Mouse (Mus musculus) limb, embryonic 13.5 days (tissue): Measurements from ENCODE around the gene Patl2. TPM values are rescaled to one million over a fixed set of nuclear protein-coding genes. Genes with fewer than 3 reads are reported as not detected.

Experiments used
- ATAC-seq: fragments of 200-750 bp; cut with Nextera tagmentation; 2 replicates; pipeline ENCODE4 v1.8.0; 2017; ENCODE audit warnings: low read depth, moderate number of reproducible peaks, moderate TSS enrichment; ENCODE audit not compliant: low FRiP score
- H3K27ac ChIP-seq: fragments of 300-500 bp; sonication (generic); 2 replicates; pipeline ENCODE4 v1.5.1; 2015; ENCODE audit warnings: inconsistent platforms, mild to moderate bottlenecking, moderate library complexity
- H3K27me3 ChIP-seq: fragments of 300-500 bp; sonication (generic); 2 replicates; pipeline ENCODE4 v1.6.1; 2015; ENCODE audit warnings: mild to moderate bottlenecking, inconsistent platforms
- H3K36me3 ChIP-seq: fragments of 300-500 bp; sonication (generic); 2 replicates; pipeline ENCODE4 v1.6.1; 2015; ENCODE audit warnings: inconsistent platforms, mild to moderate bottlenecking, moderate library complexity
- H3K4me1 ChIP-seq: fragments of 300-500 bp; sonication (generic); 2 replicates; pipeline ENCODE4 v1.6.1; 2015; ENCODE audit warnings: inconsistent platforms
- H3K4me2 ChIP-seq: fragments of 300-500 bp; sonication (generic); replicated peaks from 2 replicates; pipeline ENCODE4 v1.6.1; 2015; ENCODE audit warnings: inconsistent platforms, mild to moderate bottlenecking, moderate library complexity
- H3K4me3 ChIP-seq: fragments of 300-500 bp; sonication (generic); 2 replicates; pipeline ENCODE4 v1.5.1; 2015; ENCODE audit warnings: moderate library complexity, mild to moderate bottlenecking, inconsistent platforms
- H3K9ac ChIP-seq: fragments of 300-500 bp; sonication (generic); 2 replicates; pipeline ENCODE4 v1.6.1; 2015; ENCODE audit warnings: mild to moderate bottlenecking, inconsistent platforms
- H3K9me3 ChIP-seq: fragments of 300-500 bp; sonication (generic); 2 replicates; pipeline ENCODE4 v1.6.1; 2016; ENCODE audit warnings: inconsistent platforms
- WGBS: fragments of 180-500 bp; shearing (Covaris S2); methylation state at CpG from one replicate; pipeline ENCODE4 v1.1.7; 2015; 5-methylcytosine and 5-hydroxymethylcytosine counted together
- polyA plus RNA-seq: library from polyadenylated mRNA; unstranded; fragments of >200 nt; fragmentation: Nextera tagmentation; extraction: Ambion mirVana; gene quantifications from 2 replicates; pipeline ENCODE4 v1.2.1, GENCODE M21; 2015

The Patl2 gene
- polyA plus RNA-seq, 1 experiment from 2014 or later: not detected

DNA sequence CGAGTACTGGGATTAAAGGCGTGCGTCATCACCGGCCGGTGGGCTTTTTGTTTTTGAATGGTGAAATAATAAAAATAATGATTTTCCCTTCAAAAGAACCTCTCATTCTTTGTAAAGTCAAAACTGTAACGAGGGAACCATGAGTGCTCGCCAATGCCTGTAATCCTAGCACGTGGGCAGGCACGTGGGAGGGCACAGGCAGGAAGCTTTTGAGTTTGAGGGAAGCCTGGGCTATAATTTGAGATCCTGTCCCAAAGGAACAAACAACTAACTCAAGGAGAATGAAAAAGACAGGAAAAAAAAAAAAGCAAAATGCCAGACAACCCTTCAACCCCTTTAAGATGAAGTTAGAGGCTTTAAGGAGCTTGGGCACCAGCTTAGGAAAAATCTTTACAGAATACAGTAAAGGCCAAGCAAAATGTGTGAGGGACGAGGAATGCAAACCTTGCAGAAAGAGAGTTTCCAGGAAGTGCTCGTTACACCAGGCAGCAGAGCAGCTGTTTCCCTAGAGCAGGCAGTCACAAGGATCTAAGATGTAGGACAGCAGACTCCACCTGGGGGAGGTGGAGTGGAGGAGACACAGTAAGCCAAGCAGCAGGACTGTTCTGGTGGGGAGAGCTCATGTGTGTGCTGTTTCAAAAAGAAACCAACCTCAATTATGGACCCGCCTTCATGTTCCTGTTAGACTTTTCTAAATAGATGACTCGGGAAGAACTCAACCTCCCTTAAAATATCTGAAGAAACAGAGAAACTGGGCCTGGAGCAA lies 22.4 kb downstream of the Patl2 start:
- ATAC-seq: 0 out of 2 replicates have a peak, but pooled peaks have one; percentile 28
- Histone ChIP-seq H3K27me3 (no peaks in the 10 kb centered on the region), H3K27ac (no peak overlapping the region), H3K36me3 (no peaks in the 10 kb centered on the region), H3K9ac (no peak overlapping the region), H3K9me3 (no peaks in the 10 kb centered on the region), H3K4me1 (peaks cover 11% of the 10 kb centered on the region; the same call in 1 of the 2 replicates), H3K4me3 (no peak overlapping the region), H3K4me2 (no peak overlapping the region)
- WGBS: 60% methylated on average over 13 of the region's 13 CpGs

DNA sequence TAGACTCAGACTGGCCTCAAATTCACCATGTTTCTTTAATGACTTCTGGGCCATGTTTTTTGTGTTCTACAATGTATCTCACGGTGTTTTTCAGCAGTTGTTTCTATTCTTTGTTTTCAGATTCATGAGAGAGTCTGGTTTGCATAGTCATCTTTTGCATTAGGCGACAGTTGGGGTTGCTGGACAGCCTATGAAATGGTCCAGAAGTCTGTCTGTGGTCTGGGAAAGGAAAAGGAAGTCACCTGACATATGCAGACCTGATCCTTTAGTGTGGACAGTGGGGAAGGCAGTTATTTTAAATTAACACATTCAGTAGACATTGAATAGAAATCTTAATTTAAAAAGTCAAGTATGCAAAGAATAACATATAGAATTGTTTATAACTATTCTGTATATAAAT lies 23.5 kb downstream of the Patl2 start:
- 87% methylated on average over 2 of the region's 2 CpGs for WGBS
- Histone ChIP-seq H3K9me3 (no peaks in the 10 kb centered on the region), H3K36me3 (no peaks in the 10 kb centered on the region), H3K27ac (no peak overlapping the region), H3K27me3 (no peaks in the 10 kb centered on the region), H3K4me2 (no peak overlapping the region), H3K4me1 (peaks cover 11% of the 10 kb centered on the region; the same call in 1 of the 2 replicates), H3K9ac (no peak overlapping the region), H3K4me3 (no peak overlapping the region)
- ATAC-seq: no peak

DNA sequence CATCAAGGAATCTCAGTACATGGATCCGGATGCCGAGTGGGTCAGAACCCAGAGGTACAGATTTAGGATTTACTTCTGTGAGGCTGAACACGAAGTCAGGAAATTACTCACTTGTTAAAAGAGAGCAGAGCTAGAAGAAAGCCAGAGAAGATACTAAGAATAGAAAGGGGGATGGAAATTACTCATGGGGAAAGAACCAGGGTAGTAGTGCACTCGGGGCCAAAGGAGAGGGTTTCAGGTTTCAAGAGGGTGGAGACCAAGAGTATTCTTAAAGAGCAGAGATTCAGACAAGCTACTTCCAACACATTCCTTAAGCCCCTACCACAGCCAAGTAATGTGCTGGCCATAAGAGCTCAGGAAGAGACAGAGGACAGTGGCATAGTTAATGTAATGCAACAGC lies 24.4 kb downstream of the Patl2 start:
- H3K4me3 ChIP-seq: no peak overlapping the region
- ATAC-seq: no peak
- no peak overlapping the region for H3K27ac ChIP-seq
- peaks cover 11% of the 10 kb centered on the region; the same call in 1 of the 2 replicates for H3K4me1 ChIP-seq
- H3K36me3 ChIP-seq: no peaks in the 10 kb centered on the region
- WGBS: 39% methylated on average over 4 of the region's 4 CpGs
- H3K4me2 ChIP-seq: no peak overlapping the region
- H3K9me3 ChIP-seq: no peaks in the 10 kb centered on the region
- no peaks in the 10 kb centered on the region for H3K27me3 ChIP-seq
- no peak overlapping the region for H3K9ac ChIP-seq

DNA sequence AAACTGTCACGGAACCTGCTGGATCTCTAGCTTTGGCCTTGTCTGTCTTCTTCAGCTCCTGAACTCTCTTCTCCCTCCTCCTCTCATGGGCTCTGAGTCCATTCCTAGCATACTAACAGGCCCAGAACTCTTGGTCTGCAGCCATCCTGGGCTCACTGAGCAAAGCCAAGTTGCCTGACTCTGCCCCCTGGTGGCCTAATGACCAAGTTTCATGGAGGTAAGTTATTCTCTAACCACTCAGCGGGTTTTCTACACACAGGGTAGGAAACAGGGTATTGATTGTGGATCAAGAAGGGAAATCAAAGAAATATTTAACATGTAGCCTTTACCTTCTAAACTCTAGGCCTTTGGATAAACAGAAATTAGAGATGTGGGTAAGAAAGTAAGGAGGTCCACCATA lies 25.3 kb downstream of the Patl2 start, which contains the start of gene Trim69:
Gene Trim69, plus strand, starts transcription at position 21 of the 400 bp plus-strand sequence.
- H3K27me3 ChIP-seq: no peaks in the 10 kb centered on the region
- peaks cover 11% of the 10 kb centered on the region; the same call in 1 of the 2 replicates for H3K4me1 ChIP-seq
- no peak within 1 kb of the TSS for H3K27ac ChIP-seq
- H3K9me3 ChIP-seq: no peaks in the 10 kb centered on the region
- H3K9ac ChIP-seq: no peak within 1 kb of the TSS
- no peak within 1 kb of the TSS for H3K4me3 ChIP-seq
- WGBS: 45% methylated on average over 2 of the region's 2 CpGs
- no peaks in the 10 kb centered on the region for H3K36me3 ChIP-seq
- H3K4me2 ChIP-seq: no peak within 1 kb of the TSS
- ATAC-seq: peak; percentile 55; the same call in 1 of the 2 replicates

DNA sequence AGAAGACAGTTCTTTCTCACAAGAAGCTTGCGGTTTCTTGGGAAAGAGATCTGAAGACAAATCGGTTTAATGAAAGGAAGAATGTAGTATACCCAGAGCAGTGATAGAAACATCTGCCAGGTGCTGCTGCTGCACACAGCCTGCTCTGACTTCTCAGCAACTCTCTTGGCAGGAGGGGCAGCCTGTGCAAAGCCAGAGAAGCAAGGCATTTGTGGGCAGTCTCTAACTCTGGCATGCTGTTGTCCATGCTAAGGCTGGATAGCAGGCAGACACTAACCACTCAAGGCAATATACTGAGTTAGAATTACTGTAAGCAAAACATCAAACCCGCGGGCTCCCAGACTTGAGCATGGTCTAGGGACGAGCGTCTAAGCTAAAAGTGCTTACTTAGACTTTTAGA lies 26.3 kb downstream of the Patl2 start:
- Histone ChIP-seq H3K27ac (no peak overlapping the region), H3K4me2 (no peak overlapping the region), H3K36me3 (peaks cover 4% of the 10 kb centered on the region; the same call in 1 of the 2 replicates), H3K4me1 (peaks cover 11% of the 10 kb centered on the region; the same call in 1 of the 2 replicates), H3K27me3 (no peaks in the 10 kb centered on the region), H3K4me3 (no peak overlapping the region), H3K9ac (no peak overlapping the region), H3K9me3 (no peaks in the 10 kb centered on the region)
- no peak for ATAC-seq
- 75% methylated on average over 6 of the region's 6 CpGs for WGBS

DNA sequence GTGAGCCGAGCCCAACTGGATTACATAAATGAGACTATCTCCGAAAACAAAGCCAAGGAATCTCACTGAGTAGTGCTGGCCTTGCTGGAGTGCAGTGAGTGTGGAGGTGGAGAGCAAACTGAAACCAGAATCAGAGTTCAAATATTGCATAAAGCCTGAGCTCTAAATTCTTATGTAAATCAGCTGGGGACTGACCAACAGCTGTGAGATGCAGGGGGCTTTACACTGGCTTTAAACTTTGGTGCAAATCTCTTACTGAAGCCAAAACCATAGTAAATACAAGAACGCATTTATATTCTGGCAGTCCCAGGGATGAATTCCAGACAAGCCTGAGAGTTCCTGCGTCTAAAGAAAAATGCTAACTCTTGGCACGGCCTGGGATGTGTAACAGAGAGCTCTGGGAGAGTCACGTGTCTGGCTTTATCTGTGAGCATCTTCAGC lies 27.6 kb downstream of the Patl2 start:
- Histone ChIP-seq H3K9me3 (no peaks in the 10 kb centered on the region), H3K27me3 (no peaks in the 10 kb centered on the region), H3K9ac (no peak overlapping the region), H3K4me2 (no peak overlapping the region), H3K4me3 (no peak overlapping the region), H3K36me3 (peaks cover 10% of the 10 kb centered on the region), H3K4me1 (peaks cover 4% of the 10 kb centered on the region; the same call in 1 of the 2 replicates), H3K27ac (no peak overlapping the region)
- WGBS: 48% methylated on average over 6 of the region's 6 CpGs
- ATAC-seq: peak; percentile 16; the same call in 1 of the 2 replicates

DNA sequence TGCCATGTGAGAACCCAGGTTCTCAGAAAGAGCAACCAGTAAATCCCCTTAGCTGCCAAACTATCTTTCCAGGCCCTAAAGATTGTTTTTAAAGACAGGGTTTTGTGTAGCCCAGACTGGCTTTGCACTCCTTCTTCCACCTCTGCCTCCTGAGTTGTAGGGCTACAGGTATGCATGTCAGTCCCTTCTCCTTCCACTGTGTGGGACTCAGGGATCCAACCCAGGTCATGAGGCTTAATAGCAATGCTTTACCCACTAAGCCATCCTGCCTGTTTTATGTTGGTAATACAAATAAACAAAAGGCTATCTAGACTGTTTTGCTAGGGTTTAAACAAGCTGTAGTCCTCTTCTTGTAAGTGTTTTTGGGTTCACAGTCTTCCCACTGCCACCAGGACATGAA lies 28.4 kb downstream of the Patl2 start:
- Histone ChIP-seq H3K27me3 (no peaks in the 10 kb centered on the region), H3K9me3 (no peaks in the 10 kb centered on the region), H3K4me1 (peaks cover 4% of the 10 kb centered on the region; the same call in 1 of the 2 replicates), H3K27ac (no peak overlapping the region), H3K4me3 (no peak overlapping the region), H3K36me3 (peaks cover 13% of the 10 kb centered on the region), H3K4me2 (no peak overlapping the region), H3K9ac (no peak overlapping the region)
- ATAC-seq: no peak

DNA sequence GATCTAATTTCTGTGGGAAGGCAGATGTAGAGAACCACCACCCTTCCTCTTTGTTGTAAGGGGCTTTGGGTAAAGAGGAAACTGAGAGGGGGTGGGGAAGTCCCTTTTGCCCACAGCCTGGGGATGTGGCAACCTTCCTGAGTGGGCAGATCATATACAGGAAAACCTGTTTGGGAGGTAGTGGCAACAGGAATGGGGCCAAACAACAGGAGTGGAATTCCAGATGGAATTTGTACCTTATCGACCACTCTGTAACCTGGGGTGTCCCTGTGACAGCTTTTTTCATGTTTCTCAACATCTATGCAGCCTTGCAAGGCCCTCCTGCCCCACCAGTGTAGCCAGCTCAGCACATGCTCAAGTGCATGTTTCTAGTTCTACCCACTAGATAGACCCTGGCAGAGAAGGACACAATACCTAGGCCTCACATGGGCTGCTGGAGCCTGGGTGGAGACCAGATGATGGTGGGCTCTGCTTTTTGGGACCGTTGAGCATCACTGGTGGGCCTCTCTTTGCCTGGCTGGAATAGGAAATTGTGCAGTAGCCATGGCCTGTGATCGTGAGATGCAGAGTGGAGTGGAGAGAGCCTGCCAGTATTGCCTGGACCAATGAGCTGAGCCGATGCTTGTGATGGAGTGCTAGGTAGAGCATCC lies 29.8 kb downstream of the Patl2 start:
- H3K36me3 ChIP-seq: peaks cover 25% of the 10 kb centered on the region
- H3K27ac ChIP-seq: no peak overlapping the region
- H3K9ac ChIP-seq: no peak overlapping the region
- H3K9me3 ChIP-seq: no peaks in the 10 kb centered on the region
- no peaks in the 10 kb centered on the region for H3K27me3 ChIP-seq
- H3K4me3 ChIP-seq: no peak overlapping the region
- WGBS: 93% methylated on average over 4 of the region's 4 CpGs
- H3K4me2 ChIP-seq: no peak overlapping the region
- H3K4me1 ChIP-seq: no peaks in the 10 kb centered on the region
- no peak for ATAC-seq

DNA sequence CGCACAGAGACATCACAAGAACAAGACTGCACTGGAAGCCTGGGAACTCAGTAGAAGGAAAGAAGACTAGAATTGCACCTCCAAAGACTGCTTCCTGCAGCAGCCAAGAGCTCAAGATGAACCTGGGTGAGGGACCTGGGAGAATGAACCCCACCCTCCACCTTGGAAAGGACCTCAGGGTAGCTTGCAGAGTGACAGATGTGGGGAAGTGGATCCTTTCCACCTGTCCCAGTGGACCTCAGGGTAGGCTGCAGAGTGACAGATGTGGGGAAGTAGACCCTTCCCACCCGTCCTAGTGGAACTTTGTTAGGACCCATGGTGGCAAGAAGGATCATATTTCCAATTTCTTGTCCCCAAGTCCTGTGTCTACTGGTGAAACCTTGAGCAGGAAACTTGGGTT lies 30.7 kb downstream of the Patl2 start:
- Histone ChIP-seq H3K36me3 (peaks cover 31% of the 10 kb centered on the region), H3K4me3 (no peak overlapping the region), H3K4me2 (no peak overlapping the region), H3K4me1 (no peaks in the 10 kb centered on the region), H3K27ac (no peak overlapping the region), H3K27me3 (no peaks in the 10 kb centered on the region), H3K9me3 (no peaks in the 10 kb centered on the region), H3K9ac (no peak overlapping the region)
- ATAC-seq: no peak
- WGBS: 68% methylated on average over 2 of the region's 2 CpGs

DNA sequence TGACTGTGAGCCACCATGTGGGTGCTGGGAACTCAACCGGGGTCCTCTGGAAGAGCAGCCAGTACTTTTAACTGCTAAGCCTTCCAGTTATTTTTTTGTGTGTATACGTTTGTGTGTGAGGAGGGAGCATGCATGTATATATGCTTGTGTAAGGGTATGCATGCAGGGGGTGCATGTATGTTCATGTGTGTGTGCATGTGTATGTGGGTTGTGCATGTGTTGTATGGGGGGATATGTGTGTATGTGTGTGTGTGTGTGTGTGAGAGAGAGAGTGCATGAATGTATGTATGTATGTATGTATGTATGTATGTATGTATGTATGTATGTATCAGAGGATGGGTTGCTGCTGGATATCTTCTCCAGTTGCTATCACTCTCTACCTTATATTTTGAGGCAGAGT lies 31.5 kb downstream of the Patl2 start:
- H3K4me3 ChIP-seq: no peak overlapping the region
- no peaks in the 10 kb centered on the region for H3K27me3 ChIP-seq
- 97% methylated on average over 2 of the region's 2 CpGs for WGBS
- ATAC-seq: no peak
- no peak overlapping the region for H3K27ac ChIP-seq
- no peak overlapping the region for H3K4me2 ChIP-seq
- H3K9me3 ChIP-seq: no peaks in the 10 kb centered on the region
- H3K4me1 ChIP-seq: no peaks in the 10 kb centered on the region
- H3K36me3 ChIP-seq: peaks cover 31% of the 10 kb centered on the region
- no peak overlapping the region for H3K9ac ChIP-seq

DNA sequence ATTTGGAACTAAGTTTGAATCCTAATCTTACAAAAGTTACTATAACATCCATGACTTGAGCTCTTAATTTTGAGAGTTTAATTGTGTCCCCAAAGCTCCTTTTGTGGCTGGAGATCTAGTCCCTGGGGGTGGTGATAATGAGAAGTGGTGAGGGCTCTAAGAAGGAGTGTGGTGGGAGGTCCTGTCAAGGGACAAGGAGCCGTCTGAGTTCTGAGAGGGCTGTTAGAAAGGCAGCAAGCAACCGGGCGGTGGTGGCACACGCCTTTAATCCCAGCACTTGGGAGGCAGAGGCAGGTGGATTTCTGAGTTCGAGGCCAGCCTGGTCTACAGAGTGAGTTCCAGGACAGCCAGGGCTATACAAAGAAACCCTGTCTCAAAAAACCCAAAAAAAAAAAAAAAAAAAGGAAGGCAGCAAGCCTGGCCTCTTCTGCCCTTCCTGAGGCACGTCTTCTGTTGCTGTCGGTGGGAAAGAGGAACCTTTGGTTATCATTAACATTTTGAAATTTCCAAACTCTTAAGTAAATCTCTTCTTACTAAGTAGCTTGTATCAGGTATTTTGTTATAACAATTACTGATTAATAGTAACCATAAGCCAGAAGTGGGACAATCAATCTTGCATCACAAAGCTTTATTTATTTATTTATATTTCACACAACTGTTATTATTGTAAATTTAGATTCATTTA lies 32.2 kb downstream of the Patl2 start:
- Histone ChIP-seq H3K36me3 (peaks cover 31% of the 10 kb centered on the region), H3K9ac (no peak overlapping the region), H3K4me1 (peaks cover 4% of the 10 kb centered on the region), H3K27me3 (no peaks in the 10 kb centered on the region), H3K9me3 (no peaks in the 10 kb centered on the region), H3K4me3 (no peak overlapping the region), H3K4me2 (no peak overlapping the region), H3K27ac (no peak overlapping the region)
- WGBS: 86% methylated on average over 7 of the region's 7 CpGs
- no peak for ATAC-seq

DNA sequence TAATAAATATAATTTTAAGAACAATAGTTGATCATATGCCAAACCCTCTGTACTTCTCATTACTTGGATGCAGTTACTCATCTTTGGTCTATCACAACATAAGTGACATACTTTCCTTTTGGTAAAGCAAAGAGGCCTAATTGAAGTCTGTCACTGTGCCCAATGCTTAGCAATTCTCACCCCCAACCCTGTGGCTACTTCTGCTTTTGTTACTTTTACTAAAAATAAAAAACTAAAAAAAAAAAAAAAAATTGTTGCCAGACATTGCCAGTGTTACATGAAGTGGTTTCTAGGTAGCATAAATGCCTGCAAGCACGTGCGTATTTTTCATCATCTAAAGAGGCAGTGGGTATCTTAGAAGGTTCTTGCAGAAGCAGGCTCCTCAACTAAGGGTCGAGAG lies 33.1 kb downstream of the Patl2 start:
- H3K9me3 ChIP-seq: no peaks in the 10 kb centered on the region
- no peak overlapping the region for H3K9ac ChIP-seq
- ATAC-seq: no peak
- H3K4me1 ChIP-seq: peaks cover 9% of the 10 kb centered on the region
- no peak overlapping the region for H3K4me3 ChIP-seq
- peaks cover 31% of the 10 kb centered on the region for H3K36me3 ChIP-seq
- H3K27me3 ChIP-seq: no peaks in the 10 kb centered on the region
- H3K4me2 ChIP-seq: no peak overlapping the region
- no peak overlapping the region for H3K27ac ChIP-seq
- 84% methylated on average over 3 of the region's 3 CpGs for WGBS
